Mouse (Mus musculus): Measurements from ENCODE around the gene Ccdc152. TPM values are rescaled to one million over a fixed set of nuclear protein-coding genes. Genes with fewer than 3 reads are reported as not detected.

The Ccdc152 gene
- polyA plus RNA-seq, 1 experiment = not detected

DNA sequence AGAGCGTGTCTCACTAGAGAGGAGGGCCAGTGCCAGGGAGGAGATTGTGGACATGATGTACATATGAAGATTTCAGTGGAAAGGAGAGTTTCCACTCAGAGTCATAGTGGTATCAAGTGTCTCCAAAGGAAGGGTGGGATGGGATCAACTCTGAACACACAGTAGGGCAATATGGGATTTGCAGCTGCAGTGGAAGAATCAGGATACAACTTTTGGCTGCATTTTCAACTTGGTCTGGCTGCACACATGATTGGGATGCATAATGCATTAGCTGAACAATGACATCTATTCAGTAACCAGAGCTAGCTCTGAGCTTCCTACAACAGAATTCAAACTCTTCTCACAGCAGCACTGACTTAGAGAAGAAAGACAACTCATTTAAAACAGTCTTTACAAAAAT, 65.4 kb downstream of the Ccdc152 start:
- no peak for TF ChIP-seq POLR2A (IDR thresholded peaks at IDR 0.05; ENCODE audit: insufficient read depth, low read depth, low read length)
- TF ChIP-seq CTCF (IDR thresholded peaks at IDR 0.05; ENCODE audit: insufficient read depth, low read depth, low read length) = no peak
- 58% methylated on average over 1 of the region's 1 CpGs for WGBS
- no peak overlapping the region for H3K4me3 ChIP-seq (ENCODE audit: insufficient read depth, low read depth, low read length)
- H3K4me1 ChIP-seq (ENCODE audit: control insufficient read depth, insufficient read depth, low read length) = no peaks in the 10 kb centered on the region; the same call in 1 of the 2 replicates
- no peak overlapping the region for H3K27ac ChIP-seq (ENCODE audit: insufficient read depth, low read depth, low read length)

GRCm38 (mm10) chr15:3236338-3236737, 67.0 kb downstream of the Ccdc152 start:
- TF ChIP-seq POLR2A (IDR thresholded peaks at IDR 0.05; ENCODE audit: insufficient read depth, low read depth, low read length) (no peak), CTCF (IDR thresholded peaks at IDR 0.05; ENCODE audit: insufficient read depth, low read depth, low read length) (no peak)
- WGBS = 95% methylated on average over 2 of the region's 2 CpGs
- Histone ChIP-seq H3K27ac (ENCODE audit: insufficient read depth, low read depth, low read length) (no peak overlapping the region), H3K4me1 (ENCODE audit: control insufficient read depth, insufficient read depth, low read length) (no peaks in the 10 kb centered on the region; the same call in 1 of the 2 replicates), H3K4me3 (ENCODE audit: insufficient read depth, low read depth, low read length) (no peak overlapping the region)

DNA sequence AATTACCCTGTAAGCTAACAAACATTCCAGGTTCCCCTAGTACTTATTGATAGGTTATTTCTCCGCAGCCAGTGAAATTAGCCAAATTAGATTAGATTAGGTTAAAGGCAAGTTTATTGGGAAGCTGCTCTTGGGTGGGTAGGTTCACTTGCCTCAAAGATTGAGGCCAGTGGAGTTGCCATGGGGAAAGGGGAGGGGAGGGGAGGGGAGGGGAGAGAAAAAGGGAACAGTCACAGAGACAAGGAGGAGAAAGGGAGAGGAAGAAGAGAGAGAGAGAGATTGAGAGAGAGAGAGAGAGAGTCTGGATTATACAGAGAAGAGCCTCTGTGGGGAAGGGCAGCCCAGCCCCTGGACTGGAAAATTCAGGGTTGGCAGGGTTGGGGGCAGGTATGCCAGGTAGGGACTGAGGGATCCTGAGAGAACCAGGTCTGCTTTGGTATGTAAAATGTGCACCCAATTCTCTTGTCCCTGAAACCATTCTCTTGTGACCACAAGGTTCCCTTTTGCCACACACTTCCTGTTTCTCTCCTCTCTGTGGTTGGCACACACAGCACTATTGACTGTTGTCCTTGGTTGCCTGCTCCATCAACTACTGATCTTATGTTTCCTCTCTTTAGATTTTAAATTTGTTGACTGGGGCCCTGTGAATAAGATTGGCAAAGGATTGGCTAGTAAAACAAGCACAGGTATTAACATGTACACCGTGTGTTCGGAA, 69.3 kb downstream of the Ccdc152 start:
- Histone ChIP-seq H3K4me1 (ENCODE audit: control insufficient read depth, insufficient read depth, low read length) (no peaks in the 10 kb centered on the region; the same call in 1 of the 2 replicates), H3K4me3 (ENCODE audit: insufficient read depth, low read depth, low read length) (no peak overlapping the region), H3K27ac (ENCODE audit: insufficient read depth, low read depth, low read length) (no peak overlapping the region)
- TF ChIP-seq POLR2A (IDR thresholded peaks at IDR 0.05; ENCODE audit: insufficient read depth, low read depth, low read length) (no peak), CTCF (IDR thresholded peaks at IDR 0.05; ENCODE audit: insufficient read depth, low read depth, low read length) (no peak)
- WGBS = 89% methylated on average over 3 of the region's 3 CpGs

- Histone ChIP-seq H3K4me3 (ENCODE audit: insufficient read depth, low read depth, low read length) (no peak overlapping the region), H3K4me1 (ENCODE audit: control insufficient read depth, insufficient read depth, low read length) (no peaks in the 10 kb centered on the region; the same call in 1 of the 2 replicates), H3K27ac (ENCODE audit: insufficient read depth, low read depth, low read length) (peak overlapping the region; percentile 82)
- no peak for TF ChIP-seq CTCF (IDR thresholded peaks at IDR 0.05; ENCODE audit: insufficient read depth, low read depth, low read length)
- TF ChIP-seq POLR2A (IDR thresholded peaks at IDR 0.05; ENCODE audit: insufficient read depth, low read depth, low read length) = no peak
- 43% methylated on average over 9 of the region's 9 CpGs for WGBS
These were observed 71.0 kb downstream of the Ccdc152 start for GRCm38 (mm10) chr15:3232168-3232835.

GRCm38 (mm10) chr15:3231004-3231403, 72.3 kb downstream of the Ccdc152 start:
- no peak overlapping the region for H3K4me3 ChIP-seq (ENCODE audit: insufficient read depth, low read depth, low read length)
- WGBS = 97% methylated on average over 4 of the region's 4 CpGs
- TF ChIP-seq POLR2A (IDR thresholded peaks at IDR 0.05; ENCODE audit: insufficient read depth, low read depth, low read length) (no peak), CTCF (IDR thresholded peaks at IDR 0.05; ENCODE audit: insufficient read depth, low read depth, low read length) (no peak)
- H3K4me1 ChIP-seq (ENCODE audit: control insufficient read depth, insufficient read depth, low read length) = no peaks in the 10 kb centered on the region; the same call in 1 of the 2 replicates
- H3K27ac ChIP-seq (ENCODE audit: insufficient read depth, low read depth, low read length) = no peak overlapping the region

Other genes starting within 250 kb of the Ccdc152 start
- gene Selenop, start 35.0 kb downstream of the Ccdc152 start, polyA plus RNA-seq (2012; ENCODE audit: insufficient read depth, insufficient read length, low replicate concordance, missing spikeins) = 861 and 3,655 TPM in 2 replicates